Mouse (Mus musculus): ENCODE data around the gene Ipo8. TPM values are rescaled to one million over a fixed set of nuclear protein-coding genes. Genes with fewer than 3 reads are reported as not detected.

The Ipo8 gene
- polyA plus RNA-seq, 1 experiment from 2014 or later: 14.7 TPM

- Histone ChIP-seq H3K4me3 (no peak overlapping the region), H3K27ac (no peak overlapping the region), H3K27me3 (replicated peaks) (no peaks in the 10 kb centered on the region; the same call in 1 of the 2 replicates), H3K9ac (no peak overlapping the region), H3K4me1 (no peaks in the 10 kb centered on the region), H3K4me2 (no peak overlapping the region), H3K9me3 (replicated peaks) (no peaks in the 10 kb centered on the region), H3K36me3 (no peaks in the 10 kb centered on the region)
- 70% methylated on average over 3 of the region's 3 CpGs for WGBS (ENCODE audit: insufficient replicate concordance)
- ATAC-seq: no peak
Measured at GRCm38 (mm10) chr6:148750183-148750582, 81.1 kb downstream of the Ipo8 start.

DNA sequence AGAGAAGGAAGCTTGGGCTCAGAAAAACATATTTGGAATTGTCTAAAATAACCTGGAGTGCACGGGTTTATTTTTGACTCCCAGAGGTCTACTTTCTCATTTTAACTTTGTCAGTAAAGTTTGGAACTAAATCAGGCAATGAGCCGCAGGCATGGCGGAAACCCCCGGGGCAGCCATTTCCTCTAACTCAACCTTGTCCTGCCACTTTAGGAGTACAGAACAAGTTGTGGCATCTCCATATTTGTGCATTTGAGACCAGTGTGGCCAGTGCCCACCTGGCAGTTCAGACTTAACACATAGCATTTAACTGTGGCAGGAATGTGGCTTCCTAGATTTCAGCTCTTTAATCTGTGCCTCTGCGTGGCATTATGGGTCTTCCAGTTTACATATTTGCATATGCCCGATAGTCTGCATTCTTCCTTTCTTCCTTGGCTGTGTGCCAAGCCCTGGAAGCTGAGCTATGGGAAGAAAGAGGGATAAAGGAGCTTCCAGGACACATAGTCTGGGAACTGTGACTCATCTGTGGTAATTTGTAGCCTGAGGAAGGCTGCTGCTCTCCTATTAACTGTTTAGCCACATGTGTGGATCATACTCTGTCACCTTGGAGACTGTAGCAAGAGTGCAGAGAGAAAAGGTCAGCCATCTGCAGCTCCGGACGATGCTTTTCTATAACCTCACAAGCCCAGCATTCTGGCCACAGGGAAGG lies 90.6 kb downstream of the Ipo8 start:
- no peak for ATAC-seq
- WGBS (ENCODE audit: insufficient replicate concordance): 67% methylated on average over 8 of the region's 8 CpGs

GRCm38 (mm10) chr6:148736390-148736789 lies 94.9 kb downstream of the Ipo8 start:
- no peak for ATAC-seq
- Histone ChIP-seq H3K4me3 (no peak overlapping the region), H3K4me1 (no peaks in the 10 kb centered on the region), H3K36me3 (no peaks in the 10 kb centered on the region), H3K9me3 (replicated peaks) (no peaks in the 10 kb centered on the region), H3K4me2 (no peak overlapping the region), H3K27ac (no peak overlapping the region), H3K9ac (no peak overlapping the region), H3K27me3 (replicated peaks) (no peaks in the 10 kb centered on the region)
- 52% methylated on average over 1 of the region's 1 CpGs for WGBS (ENCODE audit: insufficient replicate concordance)

More for the DNA sequence above, 90.6 kb downstream of the Ipo8 start:
- H3K27ac ChIP-seq: no peak overlapping the region
- H3K9me3 ChIP-seq (replicated peaks): no peaks in the 10 kb centered on the region
- H3K4me2 ChIP-seq: no peak overlapping the region
- no peaks in the 10 kb centered on the region for H3K36me3 ChIP-seq
- H3K4me3 ChIP-seq: no peak overlapping the region
- H3K27me3 ChIP-seq (replicated peaks): 0 out of 2 replicates have a peak, but pooled peaks cover 4% of the 10 kb centered on the region
- H3K9ac ChIP-seq: no peak overlapping the region
- no peaks in the 10 kb centered on the region for H3K4me1 ChIP-seq

DNA sequence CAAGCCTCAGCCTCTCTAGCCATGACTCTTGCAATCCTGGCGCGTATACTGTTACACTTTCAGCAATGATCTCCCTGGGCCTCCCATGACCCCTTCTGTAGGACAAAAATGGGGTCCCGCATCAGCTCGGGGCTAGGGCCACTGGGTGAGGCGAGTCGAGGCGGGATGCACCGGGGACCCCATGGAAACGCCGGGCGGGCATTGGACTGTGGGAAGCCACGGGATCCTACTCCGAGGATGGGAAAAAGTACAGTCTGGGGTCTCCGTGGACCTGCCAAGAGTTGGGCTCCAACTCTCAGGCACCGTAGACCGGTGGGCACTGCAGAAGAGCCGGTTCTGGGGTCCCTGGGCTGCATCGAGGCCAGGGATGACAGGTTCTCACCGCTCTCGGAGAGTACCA lies 97.3 kb downstream of the Ipo8 start:
- Histone ChIP-seq H3K9me3 (replicated peaks) (no peaks in the 10 kb centered on the region), H3K27me3 (replicated peaks) (no peaks in the 10 kb centered on the region), H3K4me3 (no peak overlapping the region), H3K9ac (no peak overlapping the region), H3K4me1 (no peaks in the 10 kb centered on the region), H3K4me2 (no peak overlapping the region), H3K27ac (no peak overlapping the region), H3K36me3 (no peaks in the 10 kb centered on the region)
- WGBS (ENCODE audit: insufficient replicate concordance): 79% methylated on average over 20 of the region's 20 CpGs
- ATAC-seq: no peak

DNA sequence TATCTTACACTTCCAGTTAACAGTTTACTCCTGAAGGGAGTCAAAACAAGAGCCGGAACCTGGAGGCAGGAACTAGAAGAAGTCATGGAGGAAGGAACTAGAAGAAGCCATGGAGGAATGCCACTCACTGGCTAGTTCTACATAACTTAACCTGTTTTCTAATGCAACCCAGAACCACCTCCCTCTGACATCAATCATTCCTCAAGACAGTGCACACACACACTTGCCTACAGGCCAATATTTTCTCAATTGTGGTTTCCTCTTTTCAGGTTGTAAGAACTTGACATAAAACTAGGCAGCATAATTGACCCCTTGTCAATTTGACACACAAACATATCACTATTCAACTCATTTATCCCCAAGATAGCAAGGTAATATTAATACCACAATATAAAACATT lies 98.3 kb downstream of the Ipo8 start:
- Histone ChIP-seq H3K4me1 (no peaks in the 10 kb centered on the region), H3K9me3 (replicated peaks) (no peaks in the 10 kb centered on the region), H3K9ac (no peak overlapping the region), H3K36me3 (no peaks in the 10 kb centered on the region), H3K27ac (no peak overlapping the region), H3K4me2 (no peak overlapping the region), H3K4me3 (no peak overlapping the region), H3K27me3 (replicated peaks) (no peaks in the 10 kb centered on the region)
- ATAC-seq: no peak
- WGBS (ENCODE audit: insufficient replicate concordance): 58% methylated on average over 1 of the region's 1 CpGs

GRCm38 (mm10) chr6:148728571-148728970 lies 102.7 kb downstream of the Ipo8 start:
- 31% methylated on average over 3 of the region's 3 CpGs for WGBS (ENCODE audit: insufficient replicate concordance)
- Histone ChIP-seq H3K27ac (no peak overlapping the region), H3K9ac (no peak overlapping the region), H3K4me3 (no peak overlapping the region), H3K36me3 (no peaks in the 10 kb centered on the region), H3K9me3 (replicated peaks) (no peaks in the 10 kb centered on the region), H3K4me1 (no peaks in the 10 kb centered on the region), H3K27me3 (replicated peaks) (no peaks in the 10 kb centered on the region), H3K4me2 (no peak overlapping the region)
- ATAC-seq: no peak

- Histone ChIP-seq H3K4me1 (no peaks in the 10 kb centered on the region), H3K4me3 (no peak overlapping the region), H3K9me3 (replicated peaks) (no peaks in the 10 kb centered on the region), H3K27ac (no peak overlapping the region), H3K27me3 (replicated peaks) (no peaks in the 10 kb centered on the region), H3K9ac (no peak overlapping the region), H3K36me3 (no peaks in the 10 kb centered on the region), H3K4me2 (no peak overlapping the region)
- ATAC-seq: no peak
- 44% methylated on average over 6 of the region's 6 CpGs for WGBS (ENCODE audit: insufficient replicate concordance)
Measured at GRCm38 (mm10) chr6:148727871-148728524, 103.3 kb downstream of the Ipo8 start.

GRCm38 (mm10) chr6:148724453-148724852 lies 106.8 kb downstream of the Ipo8 start:
- Histone ChIP-seq H3K27me3 (replicated peaks) (0 out of 2 replicates have a peak, but pooled peaks cover 3% of the 10 kb centered on the region), H3K36me3 (no peaks in the 10 kb centered on the region), H3K4me3 (no peak overlapping the region), H3K4me2 (no peak overlapping the region), H3K9me3 (replicated peaks) (no peaks in the 10 kb centered on the region), H3K9ac (no peak overlapping the region), H3K4me1 (no peaks in the 10 kb centered on the region), H3K27ac (no peak overlapping the region)
- 56% methylated on average over 3 of the region's 3 CpGs for WGBS (ENCODE audit: insufficient replicate concordance)
- no peak for ATAC-seq

Other genes with a start within 250 kb of the Ipo8 start
- 9.7 and 10.8 TPM in 2 replicates for gene Caprin2, start 64.8 kb upstream of the Ipo8 start, polyA plus RNA-seq (2016; fragmentation: Nextera tagmentation; extraction: Ambion mirVana)
- 44.0 and 45.4 TPM in 2 replicates for gene Sinhcaf, start 115.0 kb upstream of the Ipo8 start, polyA plus RNA-seq (2016; fragmentation: Nextera tagmentation; extraction: Ambion mirVana)

Measured in liver, embryonic 12.5 days (tissue).